Mouse (Mus musculus) forebrain, embryonic 10.5 days (tissue): Measurements from ENCODE around the gene Ilk. TPM values are rescaled to one million over a fixed set of nuclear protein-coding genes. Genes with fewer than 3 reads are reported as not detected.
"Not testable (repeated sequence)": the region's sequence is repeated elsewhere in the genome, so short reads cannot be mapped to it uniquely, and the experiment has no call there.

Experiments
- DNase-seq: peaks from one replicate; pipeline ENCODE4 v3.0.0-alpha.2; 2017; ENCODE audit warnings: low spot score; ENCODE audit errors: extremely low spot score
- H3K27ac ChIP-seq: fragments of 300-500 bp; sonication (generic); 2 replicates; pipeline ENCODE4 v1.5.1; 2016; ENCODE audit warnings: mild to moderate bottlenecking
- H3K27me3 ChIP-seq: fragments of 300-500 bp; sonication (generic); 2 replicates; pipeline ENCODE4 v1.6.1; 2016; ENCODE audit warnings: mild to moderate bottlenecking; ENCODE audit not compliant: poor library complexity, severe bottlenecking
- H3K36me3 ChIP-seq: fragments of 300-500 bp; sonication (generic); replicated peaks from 2 replicates; pipeline ENCODE4 v1.6.1; 2016; ENCODE audit warnings: mild to moderate bottlenecking, moderate library complexity
- H3K4me1 ChIP-seq: fragments of 300-500 bp; sonication (generic); 2 replicates; pipeline ENCODE4 v1.6.1; 2016
- H3K4me3 ChIP-seq: fragments of 300-500 bp; sonication (generic); 2 replicates; pipeline ENCODE4 v1.5.1; 2016; ENCODE audit warnings: mild to moderate bottlenecking, moderate library complexity
- H3K9me3 ChIP-seq: fragments of 300-500 bp; sonication (generic); 2 replicates; pipeline ENCODE4 v1.6.1; 2016; ENCODE audit warnings: mild to moderate bottlenecking, moderate library complexity
- WGBS: fragments of 180-500 bp; shearing (Covaris S2); methylation state at CpG from one replicate; pipeline ENCODE4 v1.1.7; 2016; 5-methylcytosine and 5-hydroxymethylcytosine counted together
- polyA plus RNA-seq: library from polyadenylated mRNA; unstranded; fragments of >200 nt; fragmentation: Nextera tagmentation; extraction: Ambion mirVana; gene quantifications from 2 replicates; pipeline ENCODE4 v1.2.1, GENCODE M21; 2016

Gene Ilk
- polyA plus RNA-seq, 1 experiment from 2014 or later, result 208 TPM

GRCm38 (mm10) chr7:105735464-105735863 is 928 bp upstream of the Ilk start:
- H3K4me1 ChIP-seq, result peaks cover 41% of the 10 kb centered on the region
- peaks cover 54% of the 10 kb centered on the region for H3K36me3 ChIP-seq
- peak overlapping the region; percentile 87 for H3K4me3 ChIP-seq
- H3K27ac ChIP-seq, result peak overlapping the region; percentile 92
- WGBS, result 59% methylated on average over 4 of the region's 4 CpGs
- not testable (repeated sequence) for H3K27me3 ChIP-seq, DNase-seq, H3K9me3 ChIP-seq

GRCm38 (mm10) chr7:105736911-105737521 is 624 bp downstream of the Ilk start, which contains the start of gene Rrp8:
Rrp8 (minus strand) TSS chr7:105737385.
- no peaks in the 10 kb centered on the region for H3K27me3 ChIP-seq
- no peak for DNase-seq
- peaks cover 41% of the 10 kb centered on the region for H3K4me1 ChIP-seq
- WGBS, result 1% methylated on average over 29 of the region's 30 CpGs
- peaks cover 54% of the 10 kb centered on the region for H3K36me3 ChIP-seq
- H3K9me3 ChIP-seq, result no peaks in the 10 kb centered on the region
- peak within 1 kb of the TSS; percentile 87 for H3K4me3 ChIP-seq
- H3K27ac ChIP-seq, result peak within 1 kb of the TSS; percentile 92

GRCm38 (mm10) chr7:105737648-105738047 is 1.3 kb downstream of the Ilk start:
- Histone ChIP-seq H3K27me3 (no peaks in the 10 kb centered on the region), H3K4me3 (peak overlapping the region; percentile 87), H3K4me1 (peaks cover 41% of the 10 kb centered on the region), H3K36me3 (peaks cover 54% of the 10 kb centered on the region), H3K27ac (0 out of 2 replicates have a peak overlapping the region, but pooled peaks have one; percentile 92), H3K9me3 (no peaks in the 10 kb centered on the region)
- DNase-seq, result no peak
- 45% methylated on average over 3 of the region's 3 CpGs for WGBS

GRCm38 (mm10) chr7:105738286-105738685 is 1.9 kb downstream of the Ilk start:
- Histone ChIP-seq H3K4me1 (peaks cover 47% of the 10 kb centered on the region), H3K4me3 (peak overlapping the region; percentile 87), H3K27me3 (no peaks in the 10 kb centered on the region), H3K9me3 (no peaks in the 10 kb centered on the region), H3K27ac (0 out of 2 replicates have a peak overlapping the region, but pooled peaks have one; percentile 11), H3K36me3 (peaks cover 54% of the 10 kb centered on the region)
- WGBS, result 88% methylated on average over 2 of the region's 2 CpGs
- no peak for DNase-seq

GRCm38 (mm10) chr7:105738948-105739347 is 2.6 kb downstream of the Ilk start:
- H3K27me3 ChIP-seq, result no peaks in the 10 kb centered on the region
- H3K4me3 ChIP-seq, result peak overlapping the region; percentile 87
- H3K4me1 ChIP-seq, result peaks cover 52% of the 10 kb centered on the region
- H3K27ac ChIP-seq, result peak overlapping the region; percentile 79
- 35% methylated on average over 3 of the region's 3 CpGs for WGBS
- H3K9me3 ChIP-seq, result no peaks in the 10 kb centered on the region
- DNase-seq, result no peak
- peaks cover 48% of the 10 kb centered on the region for H3K36me3 ChIP-seq

- no peak for DNase-seq
- Histone ChIP-seq H3K4me1 (peaks cover 53% of the 10 kb centered on the region), H3K36me3 (peaks cover 36% of the 10 kb centered on the region), H3K9me3 (no peaks in the 10 kb centered on the region), H3K27me3 (no peaks in the 10 kb centered on the region), H3K4me3 (no peak overlapping the region), H3K27ac (no peak overlapping the region)
- 92% methylated on average over 13 of the region's 13 CpGs for WGBS
Measured at GRCm38 (mm10) chr7:105740089-105740795, 3.9 kb downstream of the Ilk start.

GRCm38 (mm10) chr7:105740851-105741250 is 4.5 kb downstream of the Ilk start:
- Histone ChIP-seq H3K4me3 (no peak overlapping the region), H3K4me1 (peaks cover 48% of the 10 kb centered on the region), H3K27me3 (no peaks in the 10 kb centered on the region), H3K9me3 (no peaks in the 10 kb centered on the region), H3K36me3 (peaks cover 36% of the 10 kb centered on the region), H3K27ac (no peak overlapping the region)
- 91% methylated on average over 6 of the region's 6 CpGs for WGBS
- no peak for DNase-seq

GRCm38 (mm10) chr7:105741978-105742377 is 5.6 kb downstream of the Ilk start:
- H3K4me1 ChIP-seq, result peaks cover 46% of the 10 kb centered on the region
- no peaks in the 10 kb centered on the region for H3K9me3 ChIP-seq
- 95% methylated on average over 9 of the region's 9 CpGs for whole genome bisulfite sequencing
- DNase-seq, result no peak
- H3K36me3 ChIP-seq, result peaks cover 45% of the 10 kb centered on the region
- H3K4me3 ChIP-seq, result no peak overlapping the region
- H3K27ac ChIP-seq, result no peak overlapping the region
- no peaks in the 10 kb centered on the region for H3K27me3 ChIP-seq

- peaks cover 39% of the 10 kb centered on the region for H3K4me1 ChIP-seq
- peaks cover 51% of the 10 kb centered on the region for H3K36me3 ChIP-seq
- H3K27me3 ChIP-seq, DNase-seq, H3K9me3 ChIP-seq, H3K27ac ChIP-seq: not testable (repeated sequence)
- WGBS, result 87% methylated on average over 7 of the region's 7 CpGs
- H3K4me3 ChIP-seq, result peak overlapping the region; percentile 95
Measured at GRCm38 (mm10) chr7:105742539-105743215, 6.3 kb downstream of the Ilk start.

- Histone ChIP-seq H3K36me3 (peaks cover 59% of the 10 kb centered on the region), H3K27ac (peak overlapping the region; percentile 94), H3K4me1 (peaks cover 32% of the 10 kb centered on the region), H3K4me3 (peak overlapping the region; percentile 95)
- not testable (repeated sequence) for H3K27me3 ChIP-seq, DNase-seq, H3K9me3 ChIP-seq
- WGBS, result 37% methylated on average over 20 of the region's 20 CpGs
Measured at GRCm38 (mm10) chr7:105743246-105743925, 7.0 kb downstream of the Ilk start.

- peak within 1 kb of the TSS; percentile 94 for H3K27ac ChIP-seq
- H3K9me3 ChIP-seq, result no peaks in the 10 kb centered on the region
- peak within 1 kb of the TSS; percentile 95 for H3K4me3 ChIP-seq
- WGBS, result under 1% methylated on average over 66 of the region's 67 CpGs
- peaks cover 65% of the 10 kb centered on the region for H3K36me3 ChIP-seq
- peak; percentile 91 for DNase-seq
- H3K4me1 ChIP-seq, result peaks cover 25% of the 10 kb centered on the region
- no peaks in the 10 kb centered on the region for H3K27me3 ChIP-seq
Measured at GRCm38 (mm10) chr7:105743926-105744590, 7.7 kb downstream of the Ilk start, which contains the start of gene Taf10. Taf10 (minus strand) TSS chr7:105744361.

GRCm38 (mm10) chr7:105747776-105748175 is 11.4 kb downstream of the Ilk start:
- DNase-seq, result no peak
- Histone ChIP-seq H3K36me3 (peaks cover 46% of the 10 kb centered on the region), H3K4me1 (peaks cover 39% of the 10 kb centered on the region), H3K9me3 (no peaks in the 10 kb centered on the region), H3K27ac (no peak overlapping the region), H3K27me3 (no peaks in the 10 kb centered on the region), H3K4me3 (no peak overlapping the region)
- 76% methylated on average over 2 of the region's 2 CpGs for WGBS
